ENCODE assay signal across 8 mouse cellular contexts in genomic region chr10:75763682-75764518, GRCm38 (mm10). TPM values are rescaled to one million over a fixed set of nuclear protein-coding genes. Genes with fewer than 3 reads are reported as not detected.
A peak's percentile ranks its signal among the peaks of the same experiment; 100 is the strongest.
DNase-seq lines count a peak whose midpoint lies in the region; ATAC-seq and TF ChIP-seq lines count a peak whose summit lies in the region.

Gene Cabin1, minus strand, starts transcription at chr10:75764341.

- TF ChIP-seq CTCF in ES-Bruce4 (IDR thresholded peaks at IDR 0.05; ENCODE audit: low read depth, low read length) = no peak
- 0 out of 2 replicates have a peak, but pooled peaks have one; percentile 2 for TF ChIP-seq CTCF in liver, postnatal 0 days (IDR thresholded peaks at IDR 0.05; ENCODE audit: low read depth)

- TF ChIP-seq EP300 in ES-Bruce4 (IDR thresholded peaks at IDR 0.05; ENCODE audit: insufficient read depth, low read depth, low read length) = no peak
- no peak for TF ChIP-seq EP300 in liver, postnatal 0 days (IDR thresholded peaks at IDR 0.05; ENCODE audit: low read depth)

- peak; percentile 100 for ATAC-seq in cerebellum, adult (ENCODE audit: insufficient number of reproducible peaks, low FRiP score, low TSS enrichment)
- ATAC-seq in forebrain, embryonic 13.5 days = peak; percentile 99
- peak; percentile 97 for ATAC-seq in liver, postnatal 0 days
- ATAC-seq in neural tube, embryonic 14.5 days (ENCODE audit: low read depth) = peak; percentile 99

- peak within 1 kb of the TSS; percentile 94 for H3K4me2 ChIP-seq in forebrain, embryonic 13.5 days
- H3K4me2 ChIP-seq in liver, postnatal 0 days (ENCODE audit: low read depth, low read length) = peak within 1 kb of the TSS; percentile 94
- H3K4me2 ChIP-seq in neural tube, embryonic 14.5 days (ENCODE audit: low read depth, low read length) = peak within 1 kb of the TSS; percentile 87

- WGBS in forebrain, embryonic 13.5 days = under 1% methylated on average over 61 of the region's 61 CpGs
- WGBS in large intestine, adult 2 months = under 1% methylated on average over 61 of the region's 61 CpGs
- 3% methylated on average over 61 of the region's 61 CpGs for WGBS in liver, postnatal 0 days (ENCODE audit: insufficient replicate concordance)
- 1% methylated on average over 59 of the region's 61 CpGs for WGBS in neural tube, embryonic 14.5 days

- H3K27ac ChIP-seq in ES-Bruce4 (ENCODE audit: insufficient read depth, low read length) = peak within 1 kb of the TSS; percentile 41
- H3K27ac ChIP-seq in forebrain, embryonic 13.5 days = peak within 1 kb of the TSS; percentile 51
- H3K27ac ChIP-seq in liver, postnatal 0 days (ENCODE audit: low read depth) = peak within 1 kb of the TSS; percentile 88
- peak within 1 kb of the TSS; percentile 56; the same call in 1 of the 2 replicates for H3K27ac ChIP-seq in neural tube, embryonic 14.5 days (ENCODE audit: low read depth, low read length)

- H3K9me3 ChIP-seq in ES-Bruce4 (replicated peaks; ENCODE audit: control insufficient read depth, insufficient read depth, low read length, poor library complexity, severe bottlenecking) = no peaks in the 10 kb centered on the region
- H3K9me3 ChIP-seq in forebrain, embryonic 13.5 days (replicated peaks) = no peaks in the 10 kb centered on the region
- H3K9me3 ChIP-seq in liver, postnatal 0 days (ENCODE audit: low read length) = no peaks in the 10 kb centered on the region
- H3K9me3 ChIP-seq in neural tube, embryonic 14.5 days (ENCODE audit: control insufficient read depth, low read length) = no peaks in the 10 kb centered on the region

- no peaks in the 10 kb centered on the region for H3K36me3 ChIP-seq in ES-Bruce4 (ENCODE audit: control insufficient read depth, insufficient read depth, low read length, poor library complexity, severe bottlenecking)
- H3K36me3 ChIP-seq in forebrain, embryonic 13.5 days (ENCODE audit: poor library complexity, severe bottlenecking) = peaks cover 19% of the 10 kb centered on the region
- H3K36me3 ChIP-seq in liver, postnatal 0 days (replicated peaks; ENCODE audit: insufficient read depth, low read length) = peaks cover 9% of the 10 kb centered on the region; the same call in 1 of the 2 replicates
- H3K36me3 ChIP-seq in neural tube, embryonic 14.5 days (ENCODE audit: control insufficient read depth, insufficient read depth, low read length) = no peaks in the 10 kb centered on the region

- intact Hi-C loops in heart, postnatal 10 days (cut with DNase I) = loop anchor here (5.0 kb wide), 1 partner anchor 73 kb away; the partner anchor contains the start of gene Gstt2

- H3K27me3 ChIP-seq in ES-Bruce4 (ENCODE audit: control insufficient read depth, insufficient read depth, low read length, poor library complexity, severe bottlenecking) = no peaks in the 10 kb centered on the region
- H3K27me3 ChIP-seq in forebrain, embryonic 13.5 days = no peaks in the 10 kb centered on the region
- no peaks in the 10 kb centered on the region for H3K27me3 ChIP-seq in liver, postnatal 0 days (ENCODE audit: insufficient read depth, low read length)
- no peaks in the 10 kb centered on the region for H3K27me3 ChIP-seq in neural tube, embryonic 14.5 days (ENCODE audit: control insufficient read depth, insufficient read depth, low read length)

- H3K9ac ChIP-seq in ES-Bruce4 (ENCODE audit: low read depth, poor library complexity, severe bottlenecking) = peak within 1 kb of the TSS; percentile 81
- H3K9ac ChIP-seq in forebrain, embryonic 13.5 days = peak within 1 kb of the TSS; percentile 84
- H3K9ac ChIP-seq in liver, postnatal 0 days (replicated peaks) = peak within 1 kb of the TSS; percentile 92
- H3K9ac ChIP-seq in neural tube, embryonic 14.5 days (replicated peaks; ENCODE audit: low read depth, low read length) = peak within 1 kb of the TSS; percentile 71

- H3K4me1 ChIP-seq in ES-Bruce4 (ENCODE audit: control insufficient read depth, insufficient read depth, low read length) = no peaks in the 10 kb centered on the region
- peaks cover 15% of the 10 kb centered on the region for H3K4me1 ChIP-seq in forebrain, embryonic 13.5 days
- peaks cover 10% of the 10 kb centered on the region for H3K4me1 ChIP-seq in liver, postnatal 0 days (ENCODE audit: insufficient read depth)
- H3K4me1 ChIP-seq in neural tube, embryonic 14.5 days (ENCODE audit: control insufficient read depth, insufficient read depth, low read length) = peaks cover 9% of the 10 kb centered on the region

- H3K4me3 ChIP-seq in ES-Bruce4 (ENCODE audit: low read depth, low read length) = peak within 1 kb of the TSS; percentile 66
- H3K4me3 ChIP-seq in forebrain, embryonic 13.5 days = peak within 1 kb of the TSS; percentile 87
- peak within 1 kb of the TSS; percentile 96 for H3K4me3 ChIP-seq in liver, postnatal 0 days (ENCODE audit: low read depth, low read length)
- peak within 1 kb of the TSS; percentile 80 for H3K4me3 ChIP-seq in neural tube, embryonic 14.5 days (ENCODE audit: low read depth, low read length)

- TF ChIP-seq POLR2A in ES-Bruce4 (IDR thresholded peaks at IDR 0.05; ENCODE audit: insufficient read depth, low read length) = peak; percentile 83

- DNase-seq in heart, postnatal 10 days = peak; percentile 98 to 99
- DNase-seq in large intestine, adult 2 months (ENCODE audit: low read depth, low spot score) = peak; percentile 92
- DNase-seq in liver, postnatal 0 days = peak; percentile 99
- peak; percentile 97 for DNase-seq in testis, postnatal 10 days (ENCODE audit: low spot score)

RNA-seq across cellular contexts. Expression of gene Cabin1, which starts in this region (rescaled TPM):
- 35.6 and 41.5 TPM in 2 replicates for polyA plus RNA-seq in ES-Bruce4 (2011; ENCODE audit: insufficient read depth, insufficient read length, low read depth, missing spikeins)
- polyA plus RNA-seq in forebrain, embryonic 13.5 days (2015; fragmentation: Nextera tagmentation; extraction: Ambion mirVana) = 36.9 and 46.1 TPM in 2 replicates
- 10 to 100 TPM; 26.0 to 33.6 TPM for total RNA-seq in heart, postnatal 10 days (2021)
- 20.3 and 36.0 TPM in 2 replicates for polyA plus RNA-seq in large intestine, adult 2 months (2012; rRNA removed)
- polyA plus RNA-seq in liver, postnatal 0 days (2015; fragmentation: Nextera tagmentation; extraction: Ambion mirVana) = 8.2 and 9.1 TPM in 2 replicates
- 34.2 and 39.9 TPM in 2 replicates for polyA plus RNA-seq in neural tube, embryonic 14.5 days (2014; fragmentation: Nextera tagmentation; extraction: Ambion mirVana)

Comparison
In these comparisons a context has a peak if more than half of its experiments do, and no peak if none do; other contexts are left out.
1. Peak in every context shown above with its lines: DNase-seq, ATAC-seq, H3K4me3 ChIP-seq and H3K27ac ChIP-seq.